Mouse (Mus musculus) lung, postnatal 0 days (tissue): Measurements from ENCODE around the gene Vstm4.

ENCODE experiments used
- CTCF ChIP-seq: IDR thresholded peaks from 2 replicates; pipeline ENCODE4 v1.5.1; 2016; ENCODE audit warnings: antibody characterized with exemption, mild to moderate bottlenecking
- EP300 ChIP-seq: IDR thresholded peaks from 2 replicates; pipeline ENCODE4 v1.6.1; 2016; ENCODE audit warnings: antibody characterized with exemption, mild to moderate bottlenecking, control low read depth

- no peak for TF ChIP-seq CTCF
- TF ChIP-seq EP300 = no peak
Measured at GRCm38 (mm10) chr14:32842052-32842451, 14.5 kb upstream of the Vstm4 start.
